ENCODE assay signal across 8 mouse cellular contexts in the genomic region with DNA sequence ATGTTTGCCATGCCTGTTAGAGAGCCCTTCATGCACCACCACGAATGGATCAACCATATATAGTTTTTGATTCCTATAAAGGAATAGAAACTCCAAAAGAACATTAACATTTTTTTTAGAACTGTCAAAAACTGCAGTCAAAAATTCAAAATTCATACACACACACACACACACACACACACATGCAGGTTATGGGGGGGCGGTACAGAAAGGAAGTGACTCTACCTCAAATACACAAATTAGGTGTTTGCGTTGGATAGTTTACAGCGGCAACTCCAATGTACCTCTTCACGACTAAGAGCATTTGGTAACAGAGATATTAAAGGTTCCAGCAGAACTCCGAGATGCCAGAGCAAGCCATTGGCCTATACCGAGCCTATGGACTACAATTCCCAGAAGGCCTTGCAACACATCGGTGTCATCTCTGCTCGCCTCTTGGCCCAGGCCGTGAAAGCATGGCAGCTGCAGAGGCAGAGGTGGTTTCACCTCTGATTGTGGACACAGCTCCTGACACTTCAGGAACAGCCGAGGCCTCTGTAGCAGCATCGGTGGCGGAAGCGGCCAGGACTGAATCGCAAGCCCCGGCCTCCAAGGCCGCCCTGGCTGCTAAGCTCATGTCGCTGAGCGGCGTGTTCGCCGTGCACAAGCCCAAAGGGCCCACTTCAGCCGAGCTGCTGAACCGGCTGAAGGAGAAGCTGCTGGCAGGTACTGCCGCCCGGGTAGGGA. TPM values are rescaled to one million over a fixed set of nuclear protein-coding genes. Genes with fewer than 3 reads are reported as not detected.
DNase-seq lines count a peak whose midpoint lies in the region; ATAC-seq and TF ChIP-seq lines count a peak whose summit lies in the region.

A gene (plus strand): TSS at position 421 of the 726 bp plus-strand sequence.

- H3K4me2 ChIP-seq in embryonic facial prominence, embryonic 15.5 days (replicated peaks): peak within 1 kb of the TSS; percentile 47
- peak within 1 kb of the TSS; percentile 80 for H3K4me2 ChIP-seq in limb, embryonic 14.5 days (replicated peaks; ENCODE audit: low read depth, low read length, severe bottlenecking)
- H3K4me2 ChIP-seq in midbrain, postnatal 0 days (ENCODE audit: low read depth, low read length, poor library complexity, severe bottlenecking): peak within 1 kb of the TSS; percentile 77

- peak within 1 kb of the TSS; percentile 77 for H3K9ac ChIP-seq in embryonic facial prominence, embryonic 15.5 days
- peak within 1 kb of the TSS; percentile 84 for H3K9ac ChIP-seq in limb, embryonic 14.5 days (ENCODE audit: low read depth, low read length, severe bottlenecking)
- H3K9ac ChIP-seq in midbrain, postnatal 0 days (replicated peaks; ENCODE audit: low read length, poor library complexity, severe bottlenecking): peak within 1 kb of the TSS; percentile 78

- H3K4me3 ChIP-seq in bone marrow, adult 2 months (replicated peaks; ENCODE audit: control insufficient read depth, low read depth, low read length): peak within 1 kb of the TSS; percentile 75
- peak within 1 kb of the TSS; percentile 77 for H3K4me3 ChIP-seq in embryonic facial prominence, embryonic 15.5 days (replicated peaks)
- H3K4me3 ChIP-seq in limb, embryonic 14.5 days (replicated peaks; ENCODE audit: low read length): peak within 1 kb of the TSS; percentile 76
- H3K4me3 ChIP-seq in midbrain, postnatal 0 days (ENCODE audit: low read depth, low read length): peak within 1 kb of the TSS; percentile 73

- H3K9me3 ChIP-seq in embryonic facial prominence, embryonic 15.5 days (replicated peaks): no peaks in the 10 kb centered on the region
- H3K9me3 ChIP-seq in limb, embryonic 14.5 days (ENCODE audit: control insufficient read depth, low read length): no peaks in the 10 kb centered on the region
- no peaks in the 10 kb centered on the region for H3K9me3 ChIP-seq in midbrain, postnatal 0 days (ENCODE audit: low read length)

- H3K36me3 ChIP-seq in embryonic facial prominence, embryonic 15.5 days: no peaks in the 10 kb centered on the region
- H3K36me3 ChIP-seq in limb, embryonic 14.5 days (ENCODE audit: control insufficient read depth, insufficient read depth, low read length): no peaks in the 10 kb centered on the region
- no peaks in the 10 kb centered on the region for H3K36me3 ChIP-seq in midbrain, postnatal 0 days (ENCODE audit: insufficient read depth, low read length)

- no peak within 1 kb of the TSS; the same call in 1 of the 2 replicates for H3K27ac ChIP-seq in bone marrow, adult 2 months (ENCODE audit: control insufficient read depth, insufficient read depth, low read depth, low read length, poor library complexity)
- H3K27ac ChIP-seq in embryonic facial prominence, embryonic 15.5 days (replicated peaks): 0 out of 2 replicates have a peak within 1 kb of the TSS, but pooled peaks have one; percentile 49
- peak within 1 kb of the TSS; percentile 55; the same call in 1 of the 2 replicates for H3K27ac ChIP-seq in limb, embryonic 14.5 days (replicated peaks; ENCODE audit: low read depth, low read length)
- H3K27ac ChIP-seq in midbrain, postnatal 0 days (ENCODE audit: low read depth, low read length): 0 out of 2 replicates have a peak within 1 kb of the TSS, but pooled peaks have one; percentile 32

- peak; percentile 95 for ATAC-seq in embryonic facial prominence, embryonic 15.5 days (ENCODE audit: insufficient number of reproducible peaks, low FRiP score, low TSS enrichment, low read depth)
- ATAC-seq in limb, embryonic 14.5 days (ENCODE audit: low FRiP score, low read depth): peak; percentile 95
- ATAC-seq in midbrain, postnatal 0 days (ENCODE audit: low FRiP score): peak; percentile 95

- no peaks in the 10 kb centered on the region for H3K4me1 ChIP-seq in bone marrow, adult 2 months (ENCODE audit: control insufficient read depth, insufficient read depth, low read length)
- H3K4me1 ChIP-seq in embryonic facial prominence, embryonic 15.5 days: peaks cover 16% of the 10 kb centered on the region
- H3K4me1 ChIP-seq in limb, embryonic 14.5 days (ENCODE audit: control insufficient read depth, insufficient read depth, low read length): peaks cover 4% of the 10 kb centered on the region; the same call in 1 of the 2 replicates
- peaks cover 3% of the 10 kb centered on the region; the same call in 1 of the 2 replicates for H3K4me1 ChIP-seq in midbrain, postnatal 0 days (ENCODE audit: insufficient read depth, low read length)

- no peaks in the 10 kb centered on the region for H3K27me3 ChIP-seq in embryonic facial prominence, embryonic 15.5 days
- no peaks in the 10 kb centered on the region for H3K27me3 ChIP-seq in limb, embryonic 14.5 days (ENCODE audit: control insufficient read depth, insufficient read depth, low read length)
- H3K27me3 ChIP-seq in midbrain, postnatal 0 days (ENCODE audit: insufficient read depth, low read length): no peaks in the 10 kb centered on the region

- peak; percentile 89 for DNase-seq in A20 (ENCODE audit: low read depth, low spot score)
- DNase-seq in heart, adult 8-10 months (ENCODE audit: low spot score): peak; percentile 85
- DNase-seq in kidney, adult 9 months: peak; percentile 85
- peak; percentile 92 for DNase-seq in limb, embryonic 14.5 days (ENCODE audit: low spot score)
- peak; percentile 94 for DNase-seq in midbrain, postnatal 0 days (ENCODE audit: low spot score)
- DNase-seq in spleen, postnatal 14 days (ENCODE audit: low spot score in 2 of 2): peak; percentile 33 to 64

- peak; percentile 53; the same call in 1 of the 2 replicates for TF ChIP-seq POLR2A in bone marrow, adult 2 months (IDR thresholded peaks at IDR 0.05; ENCODE audit: borderline replicate concordance, control insufficient read depth, low read depth, low read length)
- peak; percentile 47; the same call in 1 of the 2 replicates for TF ChIP-seq POLR2A in limb, embryonic 14.5 days (IDR thresholded peaks at IDR 0.05; ENCODE audit: borderline replicate concordance, extremely low read depth, insufficient read depth, insufficient read length)

- 5% methylated on average over 26 of the region's 26 CpGs for WGBS in bone marrow, adult 2 months
- whole genome bisulfite sequencing in embryonic facial prominence, embryonic 15.5 days: 4% methylated on average over 26 of the region's 26 CpGs
- 3% methylated on average over 26 of the region's 26 CpGs for WGBS in limb, embryonic 14.5 days
- WGBS in midbrain, postnatal 0 days: 4% methylated on average over 26 of the region's 26 CpGs

- no peak for TF ChIP-seq CTCF in bone marrow, adult 2 months (IDR thresholded peaks at IDR 0.05; ENCODE audit: control insufficient read depth, insufficient read depth, low read length)
- no peak for TF ChIP-seq CTCF in midbrain, postnatal 0 days (IDR thresholded peaks at IDR 0.05)

RNA-seq across cellular contexts. Expression of the gene that starts here (rescaled TPM):
- 3.8 and 8.4 TPM in 2 replicates for polyA plus RNA-seq in bone marrow, adult 2 months (2011; ENCODE audit: insufficient read depth, insufficient read length, low replicate concordance, missing spikeins)
- polyA plus RNA-seq in embryonic facial prominence, embryonic 15.5 days (2015; fragmentation: Nextera tagmentation; extraction: Ambion mirVana): 21.7 and 24.1 TPM in 2 replicates
- total RNA-seq in heart, adult 8-10 months (2022): 1 to 10 TPM; 2.1 to 6.7 (median 5.4) TPM
- polyA plus RNA-seq in limb, embryonic 14.5 days (2012; rRNA removed): 31.7 and 31.8 TPM in 2 replicates
- 22.7 and 24.4 TPM in 2 replicates for polyA plus RNA-seq in limb, embryonic 14.5 days (2014; fragmentation: Nextera tagmentation; extraction: Ambion mirVana)
- total RNA-seq in midbrain, postnatal 0 days (2014; rRNA removed): 18.5 and 23.6 TPM in 2 replicates
- 18.2 and 18.3 TPM in 2 replicates for polyA plus RNA-seq in midbrain, postnatal 0 days (2015; fragmentation: Nextera tagmentation; extraction: Ambion mirVana)
